Mouse (Mus musculus): ENCODE measurements at regions not wholly inside any gene's neighbourhood (a gene's known extent, or its start where the extent isn't known, plus 50 kb on each side); places are given as distances from the start of the nearest gene placed in this dataset.

GRCm38 (mm10) chr16:78015401-78015800 is 285.9 kb upstream of the Cxadr start:
- peak; percentile 68 for DNase-seq (ENCODE audit: low spot score)

GRCm38 (mm10) chr16:78013049-78013819 is 288.1 kb upstream of the Cxadr start:
- no peak for DNase-seq (ENCODE audit: low spot score)

- DNase-seq (ENCODE audit: low spot score), result no peak
These were observed 297.3 kb upstream of the Cxadr start for GRCm38 (mm10) chr16:78004016-78004415.

GRCm38 (mm10) chr16:77992986-77993385 is 308.3 kb upstream of the Cxadr start:
- peak; percentile 46 for DNase-seq (ENCODE audit: low spot score)

GRCm38 (mm10) chr16:77989791-77990325 is 311.4 kb upstream of the Cxadr start:
- DNase-seq (ENCODE audit: low spot score), result peak; percentile 30

- no peak for DNase-seq (ENCODE audit: low spot score)
These were observed 312.1 kb upstream of the Cxadr start for GRCm38 (mm10) chr16:77989139-77989538.

- no peak for DNase-seq (ENCODE audit: low spot score)
These were observed 314.3 kb upstream of the Cxadr start for GRCm38 (mm10) chr16:77986884-77987529.

- no peak for DNase-seq (ENCODE audit: low spot score)
These were observed 346.9 kb upstream of the Gm11146 start for GRCm38 (mm10) chr16:77948785-77949184.

GRCm38 (mm10) chr16:77945442-77945841 is 343.5 kb upstream of the Gm11146 start:
- DNase-seq (ENCODE audit: low spot score), result peak; percentile 19

- DNase-seq (ENCODE audit: low spot score), result no peak
These were observed 329.3 kb upstream of the Gm11146 start for GRCm38 (mm10) chr16:77931025-77931723.

- DNase-seq (ENCODE audit: low spot score), result no peak
These were observed 312.5 kb upstream of the Gm11146 start for GRCm38 (mm10) chr16:77914160-77915070.

GRCm38 (mm10) chr16:77894247-77894646 is 292.4 kb upstream of the Gm11146 start:
- no peak for DNase-seq (ENCODE audit: low spot score)

GRCm38 (mm10) chr16:77893690-77894089 is 291.8 kb upstream of the Gm11146 start:
- DNase-seq (ENCODE audit: low spot score), result no peak

GRCm38 (mm10) chr16:77892731-77893130 is 290.8 kb upstream of the Gm11146 start:
- DNase-seq (ENCODE audit: low spot score), result no peak

- no peak for DNase-seq (ENCODE audit: low spot score)
These were observed 287.5 kb upstream of the Gm11146 start for GRCm38 (mm10) chr16:77889348-77889747.

GRCm38 (mm10) chr16:77885060-77885679 is 283.3 kb upstream of the Gm11146 start:
- no peak for DNase-seq (ENCODE audit: low spot score)

GRCm38 (mm10) chr16:77884495-77884894 is 282.6 kb upstream of the Gm11146 start:
- no peak for DNase-seq (ENCODE audit: low spot score)

GRCm38 (mm10) chr16:77877006-77877405 is 275.1 kb upstream of the Gm11146 start:
- DNase-seq (ENCODE audit: low spot score), result peak; percentile 89

- peak; percentile 58 for DNase-seq (ENCODE audit: low spot score)
These were observed 261.4 kb upstream of the Gm11146 start for GRCm38 (mm10) chr16:77863246-77863645.

GRCm38 (mm10) chr16:77852066-77852781 is 250.3 kb upstream of the Gm11146 start:
- DNase-seq (ENCODE audit: low spot score), result no peak

All from adipocyte (in vitro differentiated cells).